Mouse (Mus musculus): Measurements from ENCODE around the gene Tmtc1. TPM values are rescaled to one million over a fixed set of nuclear protein-coding genes. Genes with fewer than 3 reads are reported as not detected.

Tmtc1 gene
- polyA plus RNA-seq, 1 experiment from 2014 or later, result 0.81 TPM

DNA sequence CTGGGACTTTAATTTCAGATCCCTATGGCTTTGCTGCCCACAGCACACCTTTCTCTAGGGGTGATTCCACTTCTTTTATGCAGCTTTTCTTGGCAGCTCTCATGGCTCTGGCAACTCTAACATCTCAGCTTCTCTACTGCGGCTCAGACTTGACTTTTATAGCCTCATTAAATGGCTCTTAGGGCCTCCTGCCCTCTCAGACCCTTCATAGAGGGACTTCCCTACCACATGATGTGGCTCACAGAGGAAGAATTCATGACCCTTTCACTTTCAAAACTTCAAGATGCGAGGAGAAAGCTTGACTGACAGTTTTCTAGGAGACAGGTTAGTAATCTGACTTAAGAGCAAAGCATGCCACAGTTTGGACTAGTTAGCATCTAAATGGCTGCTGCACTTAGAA is 221.5 kb downstream of the Tmtc1 start:
- Histone ChIP-seq H3K27me3 (replicated peaks; ENCODE audit: control insufficient read depth, insufficient read depth, low read length) (no peaks in the 10 kb centered on the region), H3K27ac (ENCODE audit: low read depth, low read length) (no peak overlapping the region), H3K9ac (ENCODE audit: low read depth, low read length) (no peak overlapping the region), H3K4me1 (replicated peaks; ENCODE audit: control insufficient read depth, insufficient read depth, low read length) (no peaks in the 10 kb centered on the region), H3K36me3 (ENCODE audit: control insufficient read depth, insufficient read depth) (0 out of 2 replicates have a peak, but pooled peaks cover 3% of the 10 kb centered on the region), H3K4me3 (ENCODE audit: low read depth, low read length) (no peak overlapping the region), H3K9me3 (ENCODE audit: control insufficient read depth) (no peaks in the 10 kb centered on the region), H3K4me2 (replicated peaks; ENCODE audit: low read depth) (no peak overlapping the region)
- no peak for TF ChIP-seq CTCF (IDR thresholded peaks at IDR 0.05; ENCODE audit: low read depth)
- 50% methylated on average over 2 of the region's 2 CpGs for WGBS
- no peak for ATAC-seq

GRCm38 (mm10) chr6:148218235-148219076 is 225.7 kb downstream of the Tmtc1 start:
- no peak for ATAC-seq
- H3K9me3 ChIP-seq (ENCODE audit: control insufficient read depth), result no peaks in the 10 kb centered on the region
- no peak overlapping the region for H3K9ac ChIP-seq (ENCODE audit: low read depth, low read length)
- H3K27ac ChIP-seq (ENCODE audit: low read depth, low read length), result no peak overlapping the region
- 76% methylated on average over 2 of the region's 2 CpGs for WGBS
- no peak overlapping the region for H3K4me2 ChIP-seq (replicated peaks; ENCODE audit: low read depth)
- no peaks in the 10 kb centered on the region for H3K27me3 ChIP-seq (replicated peaks; ENCODE audit: control insufficient read depth, insufficient read depth, low read length)
- H3K36me3 ChIP-seq (ENCODE audit: control insufficient read depth, insufficient read depth), result 0 out of 2 replicates have a peak, but pooled peaks cover 5% of the 10 kb centered on the region
- no peaks in the 10 kb centered on the region for H3K4me1 ChIP-seq (replicated peaks; ENCODE audit: control insufficient read depth, insufficient read depth, low read length)
- no peak overlapping the region for H3K4me3 ChIP-seq (ENCODE audit: low read depth, low read length)
- no peak for TF ChIP-seq CTCF (IDR thresholded peaks at IDR 0.05; ENCODE audit: low read depth)

DNA sequence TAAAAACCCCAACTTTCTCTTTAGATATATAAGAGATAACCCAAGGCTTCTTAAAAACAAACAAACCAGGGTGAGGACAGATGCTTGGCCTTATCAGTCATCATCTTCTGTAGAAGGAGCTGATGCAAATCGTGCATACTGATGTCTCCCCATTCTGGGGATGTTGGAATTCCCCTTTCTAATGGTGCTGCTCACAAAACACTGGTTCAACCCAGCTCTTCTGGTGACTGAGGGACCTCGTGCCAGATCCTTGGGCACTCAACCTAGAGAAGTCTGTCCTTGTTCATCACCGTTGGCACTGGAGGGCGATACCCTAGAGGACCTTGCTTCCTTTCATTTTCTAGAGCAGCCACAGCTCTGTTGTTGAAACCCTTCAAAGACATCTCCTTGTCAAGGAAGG is 227.4 kb downstream of the Tmtc1 start:
- Histone ChIP-seq H3K4me2 (replicated peaks; ENCODE audit: low read depth) (no peak overlapping the region), H3K27ac (ENCODE audit: low read depth, low read length) (no peak overlapping the region)
- WGBS, result 87% methylated on average over 4 of the region's 4 CpGs

DNA sequence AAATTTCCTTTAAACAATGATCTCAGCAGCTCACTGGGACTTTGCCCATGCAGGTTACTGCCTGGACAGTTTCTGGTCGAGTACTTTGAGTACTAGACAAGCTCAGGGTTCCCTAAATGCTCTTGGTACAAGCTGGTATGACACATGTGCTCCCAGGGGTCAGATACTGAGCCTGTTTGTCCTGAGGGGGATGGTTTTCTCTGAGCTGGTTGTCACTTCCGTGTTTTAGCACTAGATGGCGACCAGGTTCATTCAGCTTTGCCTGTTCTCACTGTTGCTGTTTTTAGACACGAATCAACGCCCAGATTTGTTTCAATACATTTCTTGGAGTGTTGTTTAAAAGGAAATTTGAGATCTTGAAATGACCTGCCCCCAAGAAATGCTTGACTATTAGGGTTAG is 229.4 kb downstream of the Tmtc1 start:
- 0 out of 2 replicates have a peak, but pooled peaks cover 5% of the 10 kb centered on the region for H3K36me3 ChIP-seq (ENCODE audit: control insufficient read depth, insufficient read depth)
- no peaks in the 10 kb centered on the region; the same call in 1 of the 2 replicates for H3K4me1 ChIP-seq (replicated peaks; ENCODE audit: control insufficient read depth, insufficient read depth, low read length)
- no peak overlapping the region for H3K9ac ChIP-seq (ENCODE audit: low read depth, low read length)
- no peak overlapping the region for H3K4me3 ChIP-seq (ENCODE audit: low read depth, low read length)
- WGBS, result 2% methylated on average over 5 of the region's 5 CpGs
- H3K4me2 ChIP-seq (replicated peaks; ENCODE audit: low read depth), result no peak overlapping the region; the same call in 1 of the 2 replicates
- H3K27me3 ChIP-seq (replicated peaks; ENCODE audit: control insufficient read depth, insufficient read depth, low read length), result no peaks in the 10 kb centered on the region
- peak; percentile 82 for TF ChIP-seq CTCF (IDR thresholded peaks at IDR 0.05; ENCODE audit: low read depth)
- ATAC-seq, result 0 out of 2 replicates have a peak, but pooled peaks have one; percentile 12
- H3K9me3 ChIP-seq (ENCODE audit: control insufficient read depth), result no peaks in the 10 kb centered on the region
- no peak overlapping the region for H3K27ac ChIP-seq (ENCODE audit: low read depth, low read length)

More for the DNA sequence above, 227.4 kb downstream of the Tmtc1 start:
- H3K36me3 ChIP-seq (ENCODE audit: control insufficient read depth, insufficient read depth), result 0 out of 2 replicates have a peak, but pooled peaks cover 5% of the 10 kb centered on the region
- no peaks in the 10 kb centered on the region for H3K27me3 ChIP-seq (replicated peaks; ENCODE audit: control insufficient read depth, insufficient read depth, low read length)
- no peak overlapping the region for H3K9ac ChIP-seq (ENCODE audit: low read depth, low read length)
- H3K4me3 ChIP-seq (ENCODE audit: low read depth, low read length), result no peak overlapping the region
- no peak for TF ChIP-seq CTCF (IDR thresholded peaks at IDR 0.05; ENCODE audit: low read depth)
- H3K9me3 ChIP-seq (ENCODE audit: control insufficient read depth), result no peaks in the 10 kb centered on the region
- no peaks in the 10 kb centered on the region for H3K4me1 ChIP-seq (replicated peaks; ENCODE audit: control insufficient read depth, insufficient read depth, low read length)
- ATAC-seq, result no peak

- no peak for TF ChIP-seq CTCF (IDR thresholded peaks at IDR 0.05; ENCODE audit: low read depth)
- Histone ChIP-seq H3K36me3 (ENCODE audit: control insufficient read depth, insufficient read depth) (0 out of 2 replicates have a peak, but pooled peaks cover 5% of the 10 kb centered on the region), H3K4me2 (replicated peaks; ENCODE audit: low read depth) (peak within 1 kb of the TSS; percentile 76), H3K9me3 (ENCODE audit: control insufficient read depth) (no peaks in the 10 kb centered on the region), H3K9ac (ENCODE audit: low read depth, low read length) (peak within 1 kb of the TSS; percentile 99), H3K4me3 (ENCODE audit: low read depth, low read length) (peak within 1 kb of the TSS; percentile 89), H3K27ac (ENCODE audit: low read depth, low read length) (peak within 1 kb of the TSS; percentile 94), H3K4me1 (replicated peaks; ENCODE audit: control insufficient read depth, insufficient read depth, low read length) (no peaks in the 10 kb centered on the region; the same call in 1 of the 2 replicates), H3K27me3 (replicated peaks; ENCODE audit: control insufficient read depth, insufficient read depth, low read length) (no peaks in the 10 kb centered on the region)
- peak; percentile 98 for ATAC-seq
- under 1% methylated on average over 61 of the region's 61 CpGs for WGBS
Observed at GRCm38 (mm10) chr6:148211897-148212680, 232.1 kb downstream of the Tmtc1 start, which contains the start of gene Ergic2. TSS of gene Ergic2 (minus strand) at chr6:148212374.

- Histone ChIP-seq H3K27me3 (replicated peaks; ENCODE audit: control insufficient read depth, insufficient read depth, low read length) (no peaks in the 10 kb centered on the region), H3K36me3 (ENCODE audit: control insufficient read depth, insufficient read depth) (0 out of 2 replicates have a peak, but pooled peaks cover 5% of the 10 kb centered on the region), H3K27ac (ENCODE audit: low read depth, low read length) (peak overlapping the region; percentile 94), H3K9ac (ENCODE audit: low read depth, low read length) (peak overlapping the region; percentile 99), H3K4me1 (replicated peaks; ENCODE audit: control insufficient read depth, insufficient read depth, low read length) (no peaks in the 10 kb centered on the region; the same call in 1 of the 2 replicates), H3K4me2 (replicated peaks; ENCODE audit: low read depth) (peak overlapping the region; percentile 68), H3K4me3 (ENCODE audit: low read depth, low read length) (peak overlapping the region; percentile 89), H3K9me3 (ENCODE audit: control insufficient read depth) (no peaks in the 10 kb centered on the region)
- under 1% methylated on average over 43 of the region's 51 CpGs for WGBS
- peak; percentile 37 for ATAC-seq
- no peak for TF ChIP-seq CTCF (IDR thresholded peaks at IDR 0.05; ENCODE audit: low read depth)
Observed at GRCm38 (mm10) chr6:148211391-148211876, 232.8 kb downstream of the Tmtc1 start.

All from intestine, postnatal 0 days (tissue).